Mouse (Mus musculus): ENCODE data around the gene Plac9a.
"Not testable (repeated sequence)": the region's sequence is repeated elsewhere in the genome, so short reads cannot be mapped to it uniquely, and the experiment has no call there.

The Plac9a gene

DNA sequence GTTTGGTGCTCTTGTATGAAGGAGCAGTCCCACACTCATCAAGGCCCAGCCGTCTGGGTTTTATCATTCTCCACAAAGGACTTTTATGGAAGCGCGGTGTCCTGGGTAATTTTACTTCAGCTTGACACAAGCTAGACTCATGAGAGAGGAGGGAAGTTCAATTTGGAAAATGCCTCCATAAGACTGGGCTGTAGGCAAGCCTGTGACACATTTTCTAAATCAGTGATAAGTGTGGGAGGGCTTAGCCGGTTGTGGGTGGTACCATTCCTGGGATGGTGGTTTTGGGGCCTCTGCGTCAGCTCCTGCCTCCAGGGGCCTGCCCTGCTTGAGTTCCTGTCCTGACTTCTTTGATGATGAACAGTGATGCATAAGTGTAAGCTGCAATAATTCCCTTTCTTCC is 37.6 kb downstream of the Plac9a start:
- DNase-seq (ENCODE audit: low spot score in 2 of 2), result no peak

- no peak for DNase-seq (ENCODE audit: low spot score in 2 of 2)
Measured at GRCm38 (mm10) chr14:25863721-25864120, 39.2 kb downstream of the Plac9a start.

GRCm38 (mm10) chr14:25861771-25862530 is 40.9 kb downstream of the Plac9a start:
- no peak for DNase-seq (ENCODE audit: low spot score in 2 of 2)

DNA sequence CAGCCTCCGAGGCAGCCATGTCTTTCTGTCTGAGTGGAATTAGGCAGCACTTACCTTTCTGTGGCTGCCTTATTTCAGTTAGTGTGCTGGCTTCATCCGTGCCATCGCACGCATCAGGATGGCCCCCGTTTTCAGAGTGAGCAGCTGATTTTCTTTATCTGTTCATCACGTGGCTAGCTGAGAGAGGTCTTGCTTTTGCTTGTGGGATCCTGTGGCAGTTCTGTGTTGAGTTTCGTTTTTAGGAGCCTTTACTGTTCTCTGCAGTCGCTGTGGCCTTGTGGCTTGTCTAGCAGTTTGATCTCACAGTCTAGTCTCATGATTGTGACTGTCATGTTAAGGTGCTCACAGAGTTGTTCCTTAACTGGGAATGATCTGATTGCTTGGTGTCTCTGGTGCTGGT is 45.0 kb downstream of the Plac9a start:
- DNase-seq (ENCODE audit: low spot score in 2 of 2), result no peak

DNA sequence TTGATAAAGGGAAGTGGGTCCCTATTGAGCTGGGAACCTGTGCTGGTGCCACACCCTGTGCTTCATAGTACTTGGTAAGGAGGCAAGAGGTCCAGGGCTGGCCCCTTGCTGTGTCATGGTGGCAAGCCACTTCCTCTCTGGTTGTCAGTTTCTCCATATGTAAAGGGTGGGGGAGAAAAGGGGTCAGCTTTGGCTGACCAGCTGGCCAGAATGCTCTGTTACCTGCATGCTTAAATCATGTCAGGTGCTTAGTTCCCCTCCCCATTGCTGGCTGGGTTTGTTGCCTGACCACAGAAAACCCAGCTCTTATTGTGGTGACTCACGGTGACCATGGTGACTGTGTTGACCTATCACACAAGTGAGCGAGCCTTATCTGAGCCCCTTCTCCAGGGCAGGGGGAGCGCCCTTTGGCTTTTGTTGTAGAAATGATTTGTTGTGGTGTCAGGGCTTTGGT is 45.7 kb downstream of the Plac9a start:
- no peak for DNase-seq (ENCODE audit: low spot score in 2 of 2)

DNA sequence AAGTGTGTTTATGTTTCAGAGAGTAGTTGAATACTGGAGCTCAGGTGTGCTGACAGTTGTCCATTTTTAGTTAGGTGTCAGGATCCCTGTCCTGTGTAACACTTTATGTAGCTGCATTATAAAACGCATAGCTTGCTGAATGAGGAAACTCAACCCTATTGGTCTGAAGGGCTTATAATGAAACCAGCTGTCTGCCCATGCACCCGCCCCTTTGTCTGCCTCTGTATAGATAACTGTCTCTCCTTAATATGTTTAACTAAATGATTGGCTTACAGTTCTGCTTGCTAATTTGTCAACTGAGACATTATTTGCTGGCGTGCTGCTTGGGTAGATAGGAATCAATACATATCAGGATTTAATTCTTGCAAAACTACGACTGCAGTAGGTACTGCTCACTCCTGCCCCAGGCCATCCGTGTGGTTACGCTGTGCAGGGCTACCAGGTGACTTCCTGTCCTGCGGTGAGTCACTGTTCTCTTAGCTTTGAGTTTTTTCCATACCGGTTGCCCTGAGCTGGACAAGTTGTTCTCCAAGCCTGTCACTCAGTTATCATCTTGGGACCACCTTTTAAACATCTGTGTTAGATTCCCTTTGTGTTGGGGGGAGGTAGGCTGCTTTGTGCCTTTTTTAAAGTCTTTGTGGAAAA is 47.5 kb downstream of the Plac9a start:
- no peak for DNase-seq (ENCODE audit: low spot score in 2 of 2)

DNA sequence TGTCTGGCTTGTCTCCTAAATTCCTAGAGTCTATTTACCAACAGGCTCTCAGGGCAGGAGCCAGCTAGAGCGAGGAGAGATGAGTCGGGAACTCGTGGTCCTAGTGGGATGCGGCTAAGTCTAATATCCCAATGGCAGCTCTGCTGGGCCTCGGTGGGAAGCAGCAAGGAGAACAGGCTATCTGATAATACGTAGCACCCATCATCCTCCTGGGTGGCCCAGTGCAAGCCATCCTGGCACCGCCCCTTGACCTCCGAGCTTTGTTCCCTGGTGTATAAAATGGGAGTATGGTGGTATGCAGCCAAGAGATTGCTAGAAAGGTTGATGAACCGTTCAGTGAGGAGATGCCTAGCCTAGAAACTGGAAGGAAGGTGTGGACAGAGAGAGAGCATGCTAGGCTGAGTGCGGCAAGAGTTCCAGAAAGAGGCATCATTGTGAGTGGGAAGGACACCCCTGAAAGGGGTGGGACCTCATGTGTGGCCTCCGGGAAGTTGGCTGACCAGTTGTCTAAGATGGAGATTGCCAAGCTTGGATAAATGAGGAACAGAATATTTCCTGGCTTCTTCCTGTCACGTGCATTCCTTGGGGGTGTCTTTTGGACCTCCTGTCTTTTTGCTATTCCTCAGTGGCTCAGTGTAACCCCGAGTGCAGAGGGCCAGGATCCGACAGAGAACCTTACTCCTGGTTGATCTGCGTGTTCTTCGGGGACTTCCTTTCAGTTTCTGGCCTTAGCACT is 49.0 kb downstream of the Plac9a start:
- no peak for DNase-seq (ENCODE audit: low spot score in 2 of 2)

DNA sequence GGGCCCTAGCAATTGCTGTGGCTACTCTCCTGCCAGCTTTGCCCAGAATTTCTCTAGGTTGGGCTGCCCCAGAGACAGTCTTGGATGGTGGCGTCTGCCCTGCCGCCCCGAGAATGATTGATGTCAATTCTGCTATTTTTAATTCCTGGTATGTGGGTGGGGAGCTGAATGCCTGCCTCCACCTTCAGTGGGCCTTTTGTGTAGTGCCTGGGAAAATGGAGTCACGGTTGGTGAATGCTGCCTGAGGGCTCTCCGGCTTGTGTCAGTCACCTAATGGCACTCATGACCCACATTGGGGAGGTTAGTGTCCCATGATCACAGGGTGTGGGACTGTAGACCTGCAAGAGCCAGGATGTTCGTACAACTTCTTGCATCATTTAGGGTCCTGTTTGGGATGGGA is 49.6 kb downstream of the Plac9a start:
- no peak for DNase-seq (ENCODE audit: low spot score in 2 of 2)

DNA sequence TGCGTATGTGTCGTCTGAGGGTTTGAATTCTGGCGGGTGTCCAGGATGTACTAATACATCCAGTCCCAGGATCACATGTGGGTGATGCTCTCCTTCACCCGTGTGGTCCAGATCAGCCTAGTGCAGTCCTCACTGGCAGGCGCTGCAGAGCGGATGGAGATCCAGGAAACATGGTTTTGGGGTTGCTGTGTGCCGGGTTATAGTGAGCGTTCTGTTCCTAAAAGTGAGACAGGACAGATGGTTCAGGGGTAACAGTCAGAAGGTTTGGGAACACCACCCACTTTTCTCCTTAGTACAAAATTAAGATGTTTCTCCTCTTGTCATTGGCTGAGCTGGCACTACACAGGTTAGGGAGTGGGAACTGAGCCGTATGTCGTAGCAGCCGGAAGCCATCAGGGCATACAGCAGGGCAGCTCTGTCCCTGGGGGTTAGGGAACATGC is 50.8 kb downstream of the Plac9a start:
- no peak for DNase-seq (ENCODE audit: low spot score in 2 of 2)

GRCm38 (mm10) chr14:25851189-25851588 is 51.7 kb downstream of the Plac9a start:
- no peak for DNase-seq (ENCODE audit: low spot score in 2 of 2)

DNA sequence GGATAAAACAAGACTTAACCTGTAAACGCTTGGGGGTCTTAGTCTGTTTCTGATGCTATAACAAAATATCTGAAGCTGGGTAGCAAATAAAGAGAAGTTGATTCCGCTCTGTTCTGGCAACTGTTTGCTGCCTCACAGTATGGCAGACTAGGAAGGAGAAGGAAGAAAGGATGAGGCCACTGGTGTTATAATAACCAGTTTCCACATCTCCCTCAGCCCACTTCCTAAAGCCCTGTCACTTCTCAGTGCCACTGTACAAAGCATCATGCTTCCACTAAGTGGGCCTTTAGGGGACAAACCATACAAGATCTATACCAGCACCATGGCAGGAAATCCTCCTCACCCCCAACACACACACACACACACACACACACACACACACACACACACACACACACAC is 52.5 kb downstream of the Plac9a start:
- DNase-seq (ENCODE audit: low spot score in 2 of 2), result no peak

DNA sequence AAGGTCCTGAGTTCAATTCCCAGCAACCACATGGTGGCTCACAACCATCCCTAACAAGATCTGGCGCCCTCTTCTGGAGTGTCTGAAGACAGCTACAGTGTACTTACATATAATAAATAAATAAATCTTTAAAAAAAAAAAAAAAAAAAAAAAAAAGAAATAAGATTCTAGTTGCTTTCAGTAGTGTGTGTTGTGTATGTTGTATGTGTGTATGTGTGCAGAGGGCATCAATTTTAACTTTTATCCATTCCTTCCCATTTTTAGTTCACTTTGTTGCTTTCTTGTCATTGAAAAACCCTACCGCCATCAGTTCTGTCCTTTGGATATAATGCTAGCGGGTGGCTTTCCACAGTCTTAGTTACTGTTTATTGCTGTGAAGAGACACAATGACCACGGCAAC is 54.2 kb downstream of the Plac9a start:
- not testable (repeated sequence) for DNase-seq (ENCODE audit: low spot score in 2 of 2)

- DNase-seq (ENCODE audit: low spot score in 2 of 2), result no peak
Measured at GRCm38 (mm10) chr14:25848237-25848636, 54.7 kb downstream of the Plac9a start.

GRCm38 (mm10) chr14:25847660-25848059 is 55.2 kb downstream of the Plac9a start:
- DNase-seq (ENCODE audit: low spot score in 2 of 2), result no peak

DNA sequence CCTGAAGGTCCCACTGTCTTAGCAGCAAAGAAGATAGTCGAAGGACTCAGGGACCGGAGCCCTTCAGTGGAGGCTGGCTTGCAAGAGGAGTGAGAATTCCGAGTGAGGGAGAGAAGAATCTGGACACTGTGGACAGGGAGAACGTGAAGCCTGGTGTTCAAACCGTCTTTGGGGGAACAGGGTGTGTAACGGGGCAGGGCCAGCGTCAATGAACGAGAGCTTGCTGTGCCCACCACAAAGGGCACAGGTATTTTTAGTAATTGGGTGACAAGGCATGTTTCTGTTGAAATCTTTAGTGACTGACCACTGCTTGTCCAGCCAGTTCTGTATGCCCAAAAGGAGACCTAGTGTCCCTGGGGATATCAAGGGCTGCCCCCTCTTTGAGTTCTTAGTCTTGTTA is 56.4 kb downstream of the Plac9a start:
- DNase-seq (ENCODE audit: low spot score in 2 of 2), result no peak

DNA sequence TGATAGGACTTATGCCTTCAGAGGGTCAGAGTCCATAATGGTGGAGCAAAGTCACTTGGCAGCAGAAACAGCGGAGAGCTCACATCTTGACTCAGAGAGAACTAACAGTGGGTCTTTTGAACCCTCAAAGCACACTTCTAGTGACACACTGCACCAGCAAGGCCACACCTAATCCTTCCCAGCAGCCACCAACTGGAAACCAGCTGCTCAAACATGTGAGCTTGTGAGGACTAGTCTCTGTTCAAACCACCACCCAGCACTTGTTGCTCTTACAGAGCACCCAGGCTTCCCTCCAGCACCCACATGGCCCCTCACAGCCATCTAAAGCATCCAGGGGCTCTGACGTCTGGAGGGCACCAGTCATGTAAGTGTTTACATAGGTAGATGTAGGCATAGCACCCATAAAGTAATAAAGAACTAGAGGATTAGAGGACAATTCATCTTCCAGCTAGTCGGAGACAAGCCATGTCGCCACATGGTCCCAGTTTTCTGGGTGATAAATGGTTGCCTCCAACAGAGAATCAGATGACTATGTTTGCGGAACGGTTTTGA is 57.0 kb downstream of the Plac9a start:
- DNase-seq (ENCODE audit: low spot score in 2 of 2), result no peak

- no peak for DNase-seq (ENCODE audit: low spot score in 2 of 2)
Measured at GRCm38 (mm10) chr14:25844372-25844771, 58.5 kb downstream of the Plac9a start.

- DNase-seq (ENCODE audit: low spot score in 2 of 2), result no peak
Measured at GRCm38 (mm10) chr14:25842688-25843003, 60.3 kb downstream of the Plac9a start.

DNA sequence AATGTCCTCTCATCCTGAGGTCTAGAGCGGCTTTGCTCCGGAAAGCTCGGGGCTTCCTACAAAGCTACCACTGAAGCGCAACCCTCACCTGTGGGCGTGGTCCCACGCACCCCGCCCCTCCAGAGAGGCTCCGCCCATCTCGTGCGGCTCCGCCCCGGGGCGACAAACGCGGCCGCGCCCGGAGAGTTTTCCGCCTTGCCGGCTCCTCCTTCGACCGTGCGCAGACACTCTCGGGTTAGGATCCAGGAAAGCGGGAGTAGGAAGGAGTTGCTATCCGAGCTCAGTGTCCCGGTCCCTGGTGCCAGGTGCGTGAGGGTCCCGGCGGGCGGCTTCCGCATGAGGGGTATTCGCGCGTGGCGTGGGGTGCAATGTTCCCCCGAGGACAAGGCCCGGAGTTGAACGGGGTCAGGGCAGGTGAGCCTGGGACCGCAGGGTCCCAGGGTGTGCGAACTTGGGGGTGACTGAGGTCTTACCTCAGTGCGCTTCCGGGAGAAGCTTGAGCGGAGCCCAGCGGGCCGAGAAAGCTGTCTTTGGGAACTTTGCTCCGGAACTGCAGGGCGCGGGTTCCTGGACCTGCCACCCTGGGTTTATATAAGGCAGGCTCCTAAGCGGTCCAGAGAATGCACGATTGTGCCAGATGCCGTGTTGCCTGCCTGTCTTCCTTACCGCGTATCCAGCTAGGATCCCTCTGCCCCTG is 60.8 kb downstream of the Plac9a start, which contains the start of gene Anxa11:
Anxa11 (plus strand) TSS at position 166 of the 697 bp plus-strand sequence.
- DNase-seq (ENCODE audit: low spot score in 2 of 2), result peak; percentile 24 to 47

- DNase-seq (ENCODE audit: low spot score in 2 of 2), result no peak
Measured at GRCm38 (mm10) chr14:25841579-25841978, 61.3 kb downstream of the Plac9a start.

- no peak for DNase-seq (ENCODE audit: low spot score in 2 of 2)
Measured at GRCm38 (mm10) chr14:25840961-25841360, 61.9 kb downstream of the Plac9a start.

- no peak for DNase-seq (ENCODE audit: low spot score in 2 of 2)
Measured at GRCm38 (mm10) chr14:25839791-25840190, 63.1 kb downstream of the Plac9a start.

All from frontal cortex, postnatal 25 days (tissue).